Mouse (Mus musculus): ENCODE data around the gene Dnajc16.
"Not testable (repeated sequence)": the region's sequence is repeated elsewhere in the genome, so short reads cannot be mapped to it uniquely, and the experiment has no call there.

GRCm38 (mm10) chr4:141773019-141773418, 17.7 kb downstream of the Dnajc16 start:
- TF ChIP-seq POLR2A (IDR thresholded peaks at IDR 0.05; ENCODE audit: borderline replicate concordance, insufficient read depth, low read length); CTCF (IDR thresholded peaks at IDR 0.05; ENCODE audit: borderline replicate concordance, insufficient read depth, low read depth, low read length): not testable (repeated sequence)
